Mouse (Mus musculus): ENCODE results near the gene Lrg1. TPM values are rescaled to one million over a fixed set of nuclear protein-coding genes. Genes with fewer than 3 reads are reported as not detected.
"Not testable (repeated sequence)": the region's sequence is repeated elsewhere in the genome, so short reads cannot be mapped to it uniquely, and the experiment has no call there.

Lrg1 gene
- total and polyA plus RNA-seq, 3 experiments = not detected

- TF ChIP-seq CHD2 (IDR thresholded peaks at IDR 0.05; ENCODE audit: low read length) = no peak
- no peak for TF ChIP-seq CHD1 (IDR thresholded peaks at IDR 0.05; ENCODE audit: low read depth, low read length)
- TF ChIP-seq SIN3A (IDR thresholded peaks at IDR 0.05; ENCODE audit: low read length) = no peak
- no peak for TF ChIP-seq TBP (conservative IDR thresholded peaks at IDR 0.05; ENCODE audit: low read depth, low read length)
- no peak for TF ChIP-seq IRF4 (IDR thresholded peaks at IDR 0.05; ENCODE audit: low read depth, low read length)
- TF ChIP-seq BHLHE40 (IDR thresholded peaks at IDR 0.05; ENCODE audit: low read depth, low read length) = no peak
- no peak for TF ChIP-seq KAT2A (IDR thresholded peaks at IDR 0.05; ENCODE audit: insufficient replicate concordance, low read length)
- no peak for TF ChIP-seq RAD21 (IDR thresholded peaks at IDR 0.05; ENCODE audit: low read depth, low read length)
- TF ChIP-seq NRF1 (IDR thresholded peaks at IDR 0.05; ENCODE audit: low read depth, low read length) = no peak
- TF ChIP-seq ZMIZ1 (IDR thresholded peaks at IDR 0.05; ENCODE audit: low read depth, low read length) = no peak
- no peak for TF ChIP-seq ZKSCAN1 (IDR thresholded peaks at IDR 0.05; ENCODE audit: borderline replicate concordance, low read depth, low read length)
- no peak for TF ChIP-seq MAZ (IDR thresholded peaks at IDR 0.05; ENCODE audit: low read depth, low read length)
- no peak for TF ChIP-seq USF2 (conservative IDR thresholded peaks at IDR 0.05; ENCODE audit: low read depth, low read length)
- TF ChIP-seq MAFK (IDR thresholded peaks at IDR 0.05; ENCODE audit: insufficient replicate concordance, low read length) = no peak
- TF ChIP-seq UBTF (IDR thresholded peaks at IDR 0.05; ENCODE audit: low read depth, low read length) = no peak
- no peak for TF ChIP-seq POLR2AphosphoS2 (IDR thresholded peaks at IDR 0.05; ENCODE audit: low read depth, low read length)
- TF ChIP-seq ELF1 (IDR thresholded peaks at IDR 0.05; ENCODE audit: low read depth, low read length) = no peak
- TF ChIP-seq ZC3H11A (IDR thresholded peaks at IDR 0.05; ENCODE audit: low read depth, low read length) = no peak
- TF ChIP-seq POLR2A (IDR thresholded peaks at IDR 0.05; ENCODE audit: low read depth, low read length) = no peak
- no peak for TF ChIP-seq NELFE (IDR thresholded peaks at IDR 0.05; ENCODE audit: low read depth, low read length)
- no peaks in the 10 kb centered on the region for H3K79me2 ChIP-seq (replicated peaks; ENCODE audit: control insufficient read depth, extremely low read depth, insufficient read depth, poor library complexity, severe bottlenecking)
- H3K27ac ChIP-seq (ENCODE audit: insufficient read depth, low read depth) = no peak overlapping the region
- H3K4me3 ChIP-seq (replicated peaks in 1 of 3; ENCODE audit: low read depth in 2 of 3, low read length in 2 of 3, poor library complexity in 1 of 3) = no peak overlapping the region
- H3K4me1 ChIP-seq (ENCODE audit: control insufficient read depth in 1 of 2, insufficient read depth in 2 of 2) = 0 out of 4 replicates have a peak, but pooled peaks cover 0 to 2% of the 10 kb centered on the region in 2 experiments
- in situ Hi-C loops (cut with MboI; ENCODE audit: low pct_ligation_motif_present, low pct_unique_long_range_greater_than_20kb, low sequenced_read_pairs) = no loop called here
- DNase-seq (ENCODE audit: extremely low read depth) = no peak
- no peaks in the 10 kb centered on the region for H3K9me3 ChIP-seq (replicated peaks; ENCODE audit: low read length)
- dilution Hi-C loops (cut with MboI; ENCODE audit: extremely low pct_ligation_motif_present, extremely low pct_unique_long_range_greater_than_20kb, low sequenced_read_pairs) = no loop called here
- H3K36me3 ChIP-seq (replicated peaks in 1 of 2; ENCODE audit: control insufficient read depth in 1 of 2, insufficient read depth in 1 of 2, low read length in 1 of 2) = peaks cover 14 to 50% of the 10 kb centered on the region in 2 experiments
- H3K27me3 ChIP-seq (replicated peaks) = no peaks in the 10 kb centered on the region
- no peak overlapping the region for H3K4me2 ChIP-seq (ENCODE audit: insufficient read depth, low read depth, poor library complexity, severe bottlenecking)
- H3K9ac ChIP-seq (ENCODE audit: insufficient read depth, low read depth) = no peak overlapping the region
Measured at GRCm38 (mm10) chr17:56107736-56108135, 14.1 kb downstream of the Lrg1 start.

- Histone ChIP-seq H3K79me2 (replicated peaks; ENCODE audit: control insufficient read depth, extremely low read depth, insufficient read depth, poor library complexity, severe bottlenecking) (no peaks in the 10 kb centered on the region), H3K27me3 (replicated peaks) (no peaks in the 10 kb centered on the region), H3K27ac (ENCODE audit: insufficient read depth, low read depth) (no peak overlapping the region), H3K4me3 (replicated peaks in 1 of 3; ENCODE audit: low read depth in 2 of 3, low read length in 2 of 3, poor library complexity in 1 of 3) (no peak overlapping the region), H3K36me3 (replicated peaks in 1 of 2; ENCODE audit: control insufficient read depth in 1 of 2, insufficient read depth in 1 of 2, low read length in 1 of 2) (peaks cover 21 to 53% of the 10 kb centered on the region in 2 experiments), H3K4me2 (ENCODE audit: insufficient read depth, low read depth, poor library complexity, severe bottlenecking) (no peak overlapping the region), H3K9me3 (replicated peaks; ENCODE audit: low read length) (no peaks in the 10 kb centered on the region), H3K4me1 (ENCODE audit: control insufficient read depth in 1 of 2, insufficient read depth in 2 of 2) (0 out of 4 replicates have a peak, but pooled peaks cover 0 to 2% of the 10 kb centered on the region in 2 experiments), H3K9ac (ENCODE audit: insufficient read depth, low read depth) (no peak overlapping the region)
- in situ Hi-C loops (cut with MboI; ENCODE audit: low pct_ligation_motif_present, low pct_unique_long_range_greater_than_20kb, low sequenced_read_pairs) (no loop called here), dilution Hi-C loops (cut with MboI; ENCODE audit: extremely low pct_ligation_motif_present, extremely low pct_unique_long_range_greater_than_20kb, low sequenced_read_pairs) (no loop called here)
- no peak for DNase-seq (ENCODE audit: extremely low read depth)
- TF ChIP-seq SIN3A (IDR thresholded peaks at IDR 0.05; ENCODE audit: low read length) = no peak
- TF ChIP-seq ZMIZ1 (IDR thresholded peaks at IDR 0.05; ENCODE audit: low read depth, low read length) = no peak
- no peak for TF ChIP-seq ZC3H11A (IDR thresholded peaks at IDR 0.05; ENCODE audit: low read depth, low read length)
- TF ChIP-seq MAFK (IDR thresholded peaks at IDR 0.05; ENCODE audit: insufficient replicate concordance, low read length) = no peak
- no peak for TF ChIP-seq POLR2A (IDR thresholded peaks at IDR 0.05; ENCODE audit: low read depth, low read length)
- TF ChIP-seq JUN (IDR thresholded peaks at IDR 0.05; ENCODE audit: insufficient read depth, low read depth, low read length) = no peak
- TF ChIP-seq NELFE (IDR thresholded peaks at IDR 0.05; ENCODE audit: low read depth, low read length) = no peak
- no peak for TF ChIP-seq IRF4 (IDR thresholded peaks at IDR 0.05; ENCODE audit: low read depth, low read length)
Measured at GRCm38 (mm10) chr17:56106981-56107380, 14.8 kb downstream of the Lrg1 start.

DNA sequence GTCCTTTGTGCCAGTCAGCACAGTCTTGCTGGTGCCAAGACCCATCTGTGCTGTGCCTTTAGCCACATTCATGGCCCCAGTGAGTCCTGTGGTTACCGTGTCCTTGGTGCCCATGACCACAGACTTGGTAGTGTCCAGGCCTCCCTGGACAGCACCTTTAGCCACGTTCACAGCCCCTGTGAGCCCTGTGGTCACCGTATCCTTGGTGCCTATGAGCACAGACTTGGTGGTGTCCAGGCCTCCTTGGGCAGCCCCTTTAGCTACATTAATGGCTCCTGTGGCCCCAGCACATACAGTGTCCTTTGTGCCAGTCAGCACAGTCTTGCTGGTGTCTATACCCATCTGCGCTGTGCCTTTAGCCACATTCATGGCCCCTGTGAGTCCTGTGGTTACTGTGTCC is 15.4 kb downstream of the Lrg1 start:
- H3K9me3 ChIP-seq (replicated peaks; ENCODE audit: low read length); DNase-seq (ENCODE audit: extremely low read depth); H3K9ac ChIP-seq (ENCODE audit: insufficient read depth, low read depth); H3K27ac ChIP-seq (ENCODE audit: insufficient read depth, low read depth); H3K4me1 ChIP-seq (ENCODE audit: control insufficient read depth in 1 of 2, insufficient read depth in 2 of 2); H3K27me3 ChIP-seq (replicated peaks); H3K4me3 ChIP-seq (replicated peaks in 1 of 3; ENCODE audit: low read depth in 2 of 3, low read length in 2 of 3, poor library complexity in 1 of 3); dilution Hi-C loops (cut with MboI; ENCODE audit: extremely low pct_ligation_motif_present, extremely low pct_unique_long_range_greater_than_20kb, low sequenced_read_pairs); in situ Hi-C loops (cut with MboI; ENCODE audit: low pct_ligation_motif_present, low pct_unique_long_range_greater_than_20kb, low sequenced_read_pairs); H3K4me2 ChIP-seq (ENCODE audit: insufficient read depth, low read depth, poor library complexity, severe bottlenecking); H3K79me2 ChIP-seq (replicated peaks; ENCODE audit: control insufficient read depth, extremely low read depth, insufficient read depth, poor library complexity, severe bottlenecking): not testable (repeated sequence)
- peaks cover 25 to 57% of the 10 kb centered on the region in 2 experiments for H3K36me3 ChIP-seq (replicated peaks in 1 of 2; ENCODE audit: control insufficient read depth in 1 of 2, insufficient read depth in 1 of 2, low read length in 1 of 2)

Data from CH12.LX (cell line).